Mouse (Mus musculus) cerebellum, adult 18-20 months (tissue): ENCODE measurements around the gene Fnbp1.

Experiments
- DNase-seq, 2 experiments: peaks; one replicate each; pipeline ENCODE4 v3.0.0; 2021

The Fnbp1 gene

GRCm38 (mm10) chr2:31092939-31093338 is 48.9 kb downstream of the Fnbp1 start:
- no peak for DNase-seq

- no peak for DNase-seq
These were observed 50.6 kb downstream of the Fnbp1 start for GRCm38 (mm10) chr2:31091182-31091581.

- DNase-seq = peak in 1 of 2 experiments; percentile 46
These were observed 52.2 kb downstream of the Fnbp1 start for GRCm38 (mm10) chr2:31089607-31090006.

GRCm38 (mm10) chr2:31088871-31089270 is 52.9 kb downstream of the Fnbp1 start:
- DNase-seq = no peak

- DNase-seq = peak; percentile 76 to 82
These were observed 53.8 kb downstream of the Fnbp1 start for GRCm38 (mm10) chr2:31087663-31088661.

GRCm38 (mm10) chr2:31087085-31087484 is 54.7 kb downstream of the Fnbp1 start:
- DNase-seq = no peak

GRCm38 (mm10) chr2:31086543-31086942 is 55.3 kb downstream of the Fnbp1 start:
- no peak for DNase-seq

GRCm38 (mm10) chr2:31084169-31084850 is 57.5 kb downstream of the Fnbp1 start:
- no peak for DNase-seq

- no peak for DNase-seq
These were observed 58.4 kb downstream of the Fnbp1 start for GRCm38 (mm10) chr2:31083372-31083771.

- DNase-seq = no peak
These were observed 59.2 kb downstream of the Fnbp1 start for GRCm38 (mm10) chr2:31082639-31083038.

GRCm38 (mm10) chr2:31081349-31081748 is 60.5 kb downstream of the Fnbp1 start:
- DNase-seq = no peak

- no peak for DNase-seq
These were observed 62.7 kb downstream of the Fnbp1 start for GRCm38 (mm10) chr2:31079117-31079516.

GRCm38 (mm10) chr2:31077574-31077973 is 64.2 kb downstream of the Fnbp1 start:
- DNase-seq = no peak

- no peak for DNase-seq
These were observed 65.3 kb downstream of the Fnbp1 start for GRCm38 (mm10) chr2:31076351-31077140.

GRCm38 (mm10) chr2:31075836-31076235 is 66.0 kb downstream of the Fnbp1 start:
- no peak for DNase-seq

- DNase-seq = no peak
These were observed 66.6 kb downstream of the Fnbp1 start for GRCm38 (mm10) chr2:31075168-31075567.

GRCm38 (mm10) chr2:31069506-31069905 is 72.3 kb downstream of the Fnbp1 start:
- no peak for DNase-seq

- DNase-seq = no peak
These were observed 72.7 kb downstream of the Fnbp1 start for GRCm38 (mm10) chr2:31069114-31069445.

GRCm38 (mm10) chr2:31068246-31069113 is 73.3 kb downstream of the Fnbp1 start:
- peak; percentile 66 to 69 for DNase-seq

- no peak for DNase-seq
These were observed 74.0 kb downstream of the Fnbp1 start for GRCm38 (mm10) chr2:31067696-31068245.

- peak in 1 of 2 experiments; percentile 46 for DNase-seq
These were observed 74.7 kb downstream of the Fnbp1 start for GRCm38 (mm10) chr2:31067059-31067595.
